Mouse (Mus musculus) intestine, embryonic 16.5 days (tissue): ENCODE data around the gene Gpr39. TPM values are rescaled to one million over a fixed set of nuclear protein-coding genes. Genes with fewer than 3 reads are reported as not detected.

Source experiments
- ATAC-seq: fragments of 200-750 bp; cut with Nextera tagmentation; 2 replicates; pipeline ENCODE4 v1.8.0; 2017; ENCODE audit warnings: moderate TSS enrichment, moderate library complexity
- H3K27ac ChIP-seq: fragments of 300-500 bp; sonication (generic); 2 replicates; pipeline ENCODE4 v1.5.1; 2014; ENCODE audit warnings: mild to moderate bottlenecking, low read length
- H3K27me3 ChIP-seq: fragments of 300-500 bp; sonication (generic); replicated peaks from 2 replicates; pipeline ENCODE4 v1.6.1; 2014; ENCODE audit warnings: low read length, control low read depth, mixed read lengths; ENCODE audit not compliant: control insufficient read depth, insufficient read depth
- H3K36me3 ChIP-seq: fragments of 300-500 bp; sonication (generic); 2 replicates; pipeline ENCODE4 v1.6.1; 2014; ENCODE audit warnings: low read length, control low read depth; ENCODE audit not compliant: control insufficient read depth, insufficient read depth
- H3K4me1 ChIP-seq: fragments of 300-500 bp; sonication (generic); 2 replicates; pipeline ENCODE4 v1.6.1; 2014; ENCODE audit warnings: low read length, control low read depth, mixed read lengths; ENCODE audit not compliant: control insufficient read depth, insufficient read depth
- H3K4me2 ChIP-seq: fragments of 300-500 bp; sonication (generic); 2 replicates; pipeline ENCODE4 v1.6.1; 2014; ENCODE audit warnings: low read depth, low read length, control low read depth
- H3K4me3 ChIP-seq: fragments of 300-500 bp; sonication (generic); 2 replicates; pipeline ENCODE4 v1.5.1; 2014; ENCODE audit warnings: mild to moderate bottlenecking, low read length
- H3K9ac ChIP-seq: fragments of 300-500 bp; sonication (generic); 2 replicates; pipeline ENCODE4 v1.6.1; 2014; ENCODE audit warnings: low read depth, low read length
- H3K9me3 ChIP-seq: fragments of 300-500 bp; sonication (generic); 2 replicates; pipeline ENCODE4 v1.6.1; 2016; ENCODE audit warnings: low read length, control low read depth; ENCODE audit not compliant: control insufficient read depth
- WGBS: fragments of 180-500 bp; shearing (Covaris S2); extraction: QIAGEN DNeasy Blood & Tissue Kit; methylation state at CpG from one replicate; pipeline ENCODE4 v1.1.7; 2014; 5-methylcytosine and 5-hydroxymethylcytosine counted together
- polyA plus RNA-seq: library from polyadenylated mRNA; unstranded; fragments of >200 nt; fragmentation: Nextera tagmentation; extraction: Ambion mirVana; gene quantifications from 2 replicates; pipeline ENCODE4 v1.2.1, GENCODE M21; 2015

Gene Gpr39
- polyA plus RNA-seq, 1 experiment from 2014 or later = 8.7 TPM

- no peak for ATAC-seq
- Histone ChIP-seq H3K9me3 (0 out of 2 replicates have a peak, but pooled peaks cover 6% of the 10 kb centered on the region), H3K27me3 (no peaks in the 10 kb centered on the region), H3K36me3 (no peaks in the 10 kb centered on the region), H3K4me1 (peaks cover 4% of the 10 kb centered on the region; the same call in 1 of the 2 replicates), H3K4me3 (no peak overlapping the region), H3K9ac (no peak overlapping the region), H3K4me2 (no peak overlapping the region), H3K27ac (no peak overlapping the region)
- 92% methylated on average over 4 of the region's 4 CpGs for WGBS
These were observed 15.9 kb upstream of the Gpr39 start for GRCm38 (mm10) chr1:125660901-125661300.

- no peak overlapping the region for H3K9ac ChIP-seq
- 63% methylated on average over 2 of the region's 2 CpGs for WGBS
- no peak overlapping the region for H3K4me2 ChIP-seq
- ATAC-seq = peak; percentile 96
- peaks cover 4% of the 10 kb centered on the region; the same call in 1 of the 2 replicates for H3K4me1 ChIP-seq
- H3K27ac ChIP-seq = peak overlapping the region; percentile 65
- H3K4me3 ChIP-seq = no peak overlapping the region
- no peaks in the 10 kb centered on the region for H3K36me3 ChIP-seq
- 0 out of 2 replicates have a peak, but pooled peaks cover 6% of the 10 kb centered on the region for H3K9me3 ChIP-seq
- H3K27me3 ChIP-seq = no peaks in the 10 kb centered on the region
These were observed 14.7 kb upstream of the Gpr39 start for GRCm38 (mm10) chr1:125662058-125662457.

GRCm38 (mm10) chr1:125662660-125663059 is 14.1 kb upstream of the Gpr39 start:
- H3K27me3 ChIP-seq = no peaks in the 10 kb centered on the region
- no peak overlapping the region for H3K4me3 ChIP-seq
- peak; percentile 67 for ATAC-seq
- H3K4me2 ChIP-seq = no peak overlapping the region
- no peak overlapping the region for H3K9ac ChIP-seq
- peak overlapping the region; percentile 65 for H3K27ac ChIP-seq
- 0 out of 2 replicates have a peak, but pooled peaks cover 6% of the 10 kb centered on the region for H3K9me3 ChIP-seq
- H3K4me1 ChIP-seq = peaks cover 4% of the 10 kb centered on the region; the same call in 1 of the 2 replicates
- H3K36me3 ChIP-seq = no peaks in the 10 kb centered on the region
- WGBS = 74% methylated on average over 5 of the region's 5 CpGs

- 0 out of 2 replicates have a peak, but pooled peaks cover 6% of the 10 kb centered on the region for H3K9me3 ChIP-seq
- H3K4me2 ChIP-seq = no peak overlapping the region
- H3K27me3 ChIP-seq = no peaks in the 10 kb centered on the region
- no peak overlapping the region for H3K4me3 ChIP-seq
- peaks cover 4% of the 10 kb centered on the region; the same call in 1 of the 2 replicates for H3K4me1 ChIP-seq
- 45% methylated on average over 4 of the region's 4 CpGs for WGBS
- no peaks in the 10 kb centered on the region for H3K36me3 ChIP-seq
- peak overlapping the region; percentile 47 for H3K27ac ChIP-seq
- H3K9ac ChIP-seq = no peak overlapping the region
- ATAC-seq = peak; percentile 70
These were observed 13.7 kb upstream of the Gpr39 start for GRCm38 (mm10) chr1:125663104-125663503.

GRCm38 (mm10) chr1:125665127-125665637 is 11.6 kb upstream of the Gpr39 start:
- H3K9me3 ChIP-seq = 0 out of 2 replicates have a peak, but pooled peaks cover 6% of the 10 kb centered on the region
- no peaks in the 10 kb centered on the region for H3K36me3 ChIP-seq
- no peak overlapping the region for H3K4me3 ChIP-seq
- H3K27ac ChIP-seq = no peak overlapping the region
- no peak overlapping the region for H3K4me2 ChIP-seq
- WGBS = 66% methylated on average over 5 of the region's 5 CpGs
- no peak overlapping the region for H3K9ac ChIP-seq
- H3K27me3 ChIP-seq = no peaks in the 10 kb centered on the region
- H3K4me1 ChIP-seq = peaks cover 4% of the 10 kb centered on the region; the same call in 1 of the 2 replicates
- ATAC-seq = no peak

GRCm38 (mm10) chr1:125669035-125669434 is 7.8 kb upstream of the Gpr39 start:
- Histone ChIP-seq H3K27ac (no peak overlapping the region), H3K4me1 (no peaks in the 10 kb centered on the region), H3K9ac (no peak overlapping the region), H3K36me3 (no peaks in the 10 kb centered on the region), H3K4me3 (no peak overlapping the region), H3K4me2 (no peak overlapping the region), H3K27me3 (no peaks in the 10 kb centered on the region), H3K9me3 (no peaks in the 10 kb centered on the region)
- ATAC-seq = peak; percentile 46
- WGBS = 82% methylated on average over 5 of the region's 5 CpGs

GRCm38 (mm10) chr1:125675186-125675585 is 1.6 kb upstream of the Gpr39 start:
- Histone ChIP-seq H3K4me1 (0 out of 2 replicates have a peak, but pooled peaks cover 5% of the 10 kb centered on the region), H3K9ac (no peak overlapping the region), H3K36me3 (no peaks in the 10 kb centered on the region), H3K4me2 (no peak overlapping the region), H3K4me3 (no peak overlapping the region), H3K9me3 (no peaks in the 10 kb centered on the region), H3K27ac (no peak overlapping the region), H3K27me3 (no peaks in the 10 kb centered on the region)
- WGBS = 91% methylated on average over 1 of the region's 1 CpGs
- no peak for ATAC-seq

GRCm38 (mm10) chr1:125677286-125677685 is 491 bp downstream of the Gpr39 start:
- H3K27me3 ChIP-seq = no peaks in the 10 kb centered on the region
- no peaks in the 10 kb centered on the region for H3K9me3 ChIP-seq
- no peaks in the 10 kb centered on the region for H3K36me3 ChIP-seq
- H3K9ac ChIP-seq = peak overlapping the region; percentile 63
- peak overlapping the region; percentile 60 for H3K4me2 ChIP-seq
- ATAC-seq = peak; percentile 27
- peak overlapping the region; percentile 95 for H3K27ac ChIP-seq
- H3K4me3 ChIP-seq = peak overlapping the region; percentile 49
- H3K4me1 ChIP-seq = 0 out of 2 replicates have a peak, but pooled peaks cover 5% of the 10 kb centered on the region
- WGBS = 70% methylated on average over 5 of the region's 5 CpGs

- Histone ChIP-seq H3K9ac (no peak overlapping the region), H3K9me3 (no peaks in the 10 kb centered on the region), H3K4me3 (no peak overlapping the region), H3K36me3 (no peaks in the 10 kb centered on the region), H3K4me2 (0 out of 2 replicates have a peak overlapping the region, but pooled peaks have one; percentile 60), H3K27ac (no peak overlapping the region), H3K4me1 (0 out of 2 replicates have a peak, but pooled peaks cover 5% of the 10 kb centered on the region), H3K27me3 (no peaks in the 10 kb centered on the region)
- ATAC-seq = no peak
- 73% methylated on average over 4 of the region's 4 CpGs for WGBS
These were observed 2.8 kb downstream of the Gpr39 start for GRCm38 (mm10) chr1:125679522-125680077.
